Mouse (Mus musculus): Measurements from ENCODE around the gene Itgb5.

DNA sequence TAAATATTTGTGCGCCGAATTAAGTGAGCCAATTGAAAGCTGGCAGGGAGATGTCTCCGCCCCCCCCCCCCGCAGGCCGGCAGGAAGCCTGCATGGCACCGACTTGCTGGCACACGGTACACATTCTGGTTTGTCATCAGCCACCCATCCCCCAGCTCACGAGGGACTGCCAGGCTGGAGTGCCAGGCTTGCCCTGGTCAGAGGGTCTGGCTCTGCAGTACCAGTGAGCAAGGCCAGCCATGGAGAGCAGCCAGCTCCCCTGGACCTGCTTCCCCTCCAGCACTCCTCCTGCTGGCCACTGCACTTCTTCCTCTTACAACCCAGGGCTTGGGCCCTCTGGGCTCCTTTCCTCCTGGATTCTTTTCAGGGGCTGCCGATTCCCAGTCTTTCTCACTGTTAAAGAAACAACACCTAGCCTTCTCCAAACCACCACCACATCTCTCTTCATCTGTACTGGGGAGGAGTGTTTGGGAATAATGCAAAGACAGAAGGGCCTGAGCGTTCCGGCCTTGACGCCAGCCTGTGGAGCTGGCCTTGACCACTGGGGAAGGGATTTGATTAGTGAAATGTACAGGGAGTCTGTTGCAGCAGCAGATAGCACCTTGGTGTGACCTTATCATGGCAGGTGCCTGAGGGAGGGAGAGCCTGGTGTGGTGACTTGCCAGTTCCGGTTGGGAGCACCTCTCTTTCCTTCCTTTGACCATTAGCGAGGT is 30.7 kb downstream of the Itgb5 start:
- peak; percentile 63 for TF ChIP-seq CTCF (IDR thresholded peaks at IDR 0.05; ENCODE audit: low read depth)
- TF ChIP-seq EP300 (optimal IDR thresholded peaks at IDR 0.05): no peak
